Mouse (Mus musculus) kidney, adult 9 months (tissue): Measurements from ENCODE around the gene Vmn1r220.
"Not testable (repeated sequence)": the region's sequence is repeated elsewhere in the genome, so short reads cannot be mapped to it uniquely, and the experiment has no call there.

ENCODE experiments used
- DNase-seq: peaks from one replicate; pipeline ENCODE4 v3.0.0; 2022

The Vmn1r220 gene

DNA sequence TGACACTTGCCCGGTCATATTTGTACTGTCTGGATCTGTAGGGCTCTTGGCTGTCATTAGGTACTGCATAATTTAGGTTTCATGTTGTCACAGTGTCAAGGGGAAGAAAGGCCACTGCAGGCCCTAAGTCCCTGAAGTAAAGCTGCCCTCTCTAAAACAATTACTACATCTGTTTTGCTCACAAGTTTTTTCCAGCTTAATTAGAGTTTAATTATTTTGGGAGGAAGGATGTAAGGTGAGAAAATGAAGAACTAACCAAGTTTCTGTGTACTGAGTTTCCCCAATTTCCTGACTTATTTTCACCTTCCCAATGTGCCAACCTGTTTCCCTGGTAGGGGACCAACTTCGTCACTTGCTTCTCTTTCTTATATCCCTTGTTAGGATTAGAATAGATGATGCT is at the start of gene Vmn1r220:
Vmn1r220 (minus strand) TSS at position 101 of the 400 bp plus-strand sequence.
- no peak for DNase-seq

GRCm38 (mm10) chr13:23235847-23236246 is 48.1 kb upstream of the Vmn1r220 start, which contains the start of gene Vmn1r222:
Gene Vmn1r222, minus strand, starts transcription at chr13:23235947.
- not testable (repeated sequence) for DNase-seq

GRCm38 (mm10) chr13:23213827-23214226 is 26.1 kb upstream of the Vmn1r220 start, which contains the start of gene Vmn1r221:
Gene Vmn1r221, plus strand, starts transcription at chr13:23214127.
- DNase-seq: not testable (repeated sequence)

GRCm38 (mm10) chr13:23203885-23204284 is 16.1 kb upstream of the Vmn1r220 start:
- DNase-seq: not testable (repeated sequence)

DNA sequence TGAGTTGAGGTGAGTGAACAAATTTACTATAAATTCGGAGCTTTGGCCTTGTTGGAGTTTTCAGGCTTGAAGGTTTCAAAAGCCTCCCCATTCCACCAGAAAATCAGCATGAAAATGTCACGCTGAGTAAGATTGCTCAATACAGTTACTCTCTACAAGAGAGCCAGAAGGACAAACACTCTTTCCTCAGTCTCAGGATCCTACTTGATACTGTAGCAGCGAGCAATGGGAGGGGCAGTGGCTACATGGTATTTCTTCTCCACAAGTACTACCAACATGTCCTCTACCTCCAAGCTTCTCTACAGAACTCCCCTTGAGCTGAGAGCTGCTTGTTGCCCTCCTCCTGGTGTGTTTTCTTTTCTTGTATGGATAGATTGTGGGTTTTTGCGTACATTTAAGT is 21.3 kb downstream of the Vmn1r220 start:
- not testable (repeated sequence) for DNase-seq

DNA sequence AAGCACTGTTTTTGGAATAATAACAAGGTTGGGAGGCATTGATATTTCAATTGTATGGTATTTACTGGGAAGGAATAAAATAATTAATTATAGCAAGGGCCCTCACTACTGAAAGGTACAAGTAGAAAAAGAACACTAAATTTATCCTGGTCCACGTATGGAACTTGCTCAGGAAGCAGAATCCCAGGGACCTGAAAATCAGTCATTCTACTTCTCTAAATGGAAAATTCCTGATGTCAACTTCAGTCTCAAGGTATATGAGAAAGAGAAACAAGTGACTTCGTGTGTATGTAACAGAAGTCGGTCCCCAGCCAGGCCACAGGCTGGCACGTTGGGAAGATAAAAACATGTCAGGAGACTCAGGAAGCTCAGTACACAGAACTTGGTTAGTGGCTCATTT is 28.8 kb downstream of the Vmn1r220 start, which contains the start of gene Vmn1r219:
Vmn1r219 (plus strand) TSS at position 301 of the 400 bp plus-strand sequence.
- no peak for DNase-seq

DNA sequence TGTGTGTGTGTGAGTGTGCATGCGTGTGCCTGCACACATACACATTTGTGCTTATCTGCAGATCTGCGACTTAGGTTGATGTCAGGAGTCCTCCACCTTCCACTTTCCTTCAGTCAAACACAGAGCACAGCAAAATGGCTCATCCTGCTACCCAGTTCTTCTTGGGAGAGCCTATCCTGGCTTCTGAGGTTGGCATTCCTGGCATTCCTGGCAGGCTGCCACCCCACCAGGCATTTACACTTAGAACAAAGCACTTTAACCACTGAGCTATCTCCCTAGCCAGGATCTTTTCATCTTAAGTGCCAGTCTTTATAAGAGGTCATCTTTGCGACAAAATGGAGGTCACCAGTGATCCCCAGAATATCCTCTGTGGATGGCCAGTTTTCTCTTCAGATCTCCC is 29.9 kb downstream of the Vmn1r220 start:
- DNase-seq: peak; percentile 41

- no peak for DNase-seq
These were observed 48.9 kb downstream of the Vmn1r220 start for GRCm38 (mm10) chr13:23138880-23139279.

- DNase-seq: no peak
These were observed 54.3 kb downstream of the Vmn1r220 start for GRCm38 (mm10) chr13:23133501-23133900.

DNA sequence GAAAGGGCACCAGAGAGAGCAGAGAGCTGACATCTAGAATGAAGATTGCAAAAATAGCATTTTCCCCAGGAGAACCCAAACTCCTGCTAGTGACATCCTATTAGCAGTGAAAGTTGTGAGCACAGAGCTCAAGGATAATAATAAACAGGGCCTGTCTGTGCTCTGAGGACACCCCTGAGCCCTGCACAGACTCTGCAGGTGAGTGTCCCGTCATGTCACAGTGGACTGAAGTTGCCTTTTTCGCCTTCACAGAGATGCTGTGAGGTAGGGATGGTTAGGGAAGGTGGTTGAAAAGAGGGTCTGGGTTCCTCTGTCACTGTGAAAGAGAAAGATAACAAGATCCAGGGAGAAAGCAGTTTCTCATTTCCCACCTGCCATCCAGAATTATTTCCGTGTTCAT is 54.7 kb downstream of the Vmn1r220 start, which contains the start of gene Vmn1r218:
Vmn1r218 (plus strand) TSS at position 57 of the 400 bp plus-strand sequence.
- DNase-seq: no peak
